In the genomic region with DNA sequence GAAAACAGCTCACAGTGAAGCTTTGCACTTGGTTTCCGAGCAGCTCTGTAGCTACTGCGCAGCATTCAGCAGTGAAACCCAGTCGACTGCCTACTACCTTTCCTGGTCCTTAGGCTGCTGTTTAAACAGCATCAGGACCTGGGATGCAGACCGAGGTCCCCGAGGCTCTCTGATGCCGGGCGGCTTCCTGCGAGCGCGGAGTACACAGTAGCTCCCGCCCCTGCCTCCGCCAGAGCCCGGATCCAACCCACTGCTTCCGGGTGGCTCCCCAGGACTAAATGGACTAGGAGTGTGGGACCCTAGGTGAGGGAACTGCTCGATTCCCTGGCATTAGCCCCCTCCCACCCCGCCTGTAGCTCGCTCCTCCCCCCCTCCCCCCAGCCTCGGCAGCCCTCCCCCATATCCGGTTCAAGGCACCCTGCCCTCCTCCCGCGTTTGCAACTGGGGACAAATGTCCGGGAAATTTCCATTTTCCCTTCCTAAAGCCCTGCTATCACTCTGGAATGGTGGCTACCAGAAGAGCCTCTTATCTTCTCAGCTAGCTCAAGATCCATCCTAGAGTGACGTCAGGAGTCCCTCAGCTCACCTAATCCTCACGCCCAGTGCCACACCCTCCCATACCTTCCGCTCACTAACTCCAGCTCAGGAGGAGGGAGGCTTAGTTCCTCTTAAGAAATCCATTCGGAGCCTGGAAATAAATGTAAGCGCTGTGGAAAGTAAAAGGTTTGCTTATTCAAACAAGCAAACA, we compare ENCODE assay signal across 8 mouse cellular contexts. TPM values are rescaled to one million over a fixed set of nuclear protein-coding genes. Genes with fewer than 3 reads are reported as not detected.
DNase-seq lines count a peak whose midpoint lies in the region; ATAC-seq and TF ChIP-seq lines count a peak whose summit lies in the region.

No protein-coding gene starts in this region.

- TF ChIP-seq CTCF in cerebellum, adult 2 months (IDR thresholded peaks at IDR 0.05; ENCODE audit: borderline replicate concordance, insufficient read depth, low read depth, low read length) = no peak
- TF ChIP-seq CTCF in gastrocnemius, adult 2 months (IDR thresholded peaks at IDR 0.05) = no peak

- peak overlapping the region; percentile 83 for H3K9ac ChIP-seq in hindbrain, embryonic 16.5 days (ENCODE audit: low read depth, low read length)
- peak overlapping the region; percentile 84 for H3K9ac ChIP-seq in limb, embryonic 13.5 days
- peak overlapping the region; percentile 54 for H3K9ac ChIP-seq in midbrain, embryonic 12.5 days (replicated peaks)

- no peaks in the 10 kb centered on the region for H3K27me3 ChIP-seq in cerebellum, adult 2 months (ENCODE audit: control insufficient read depth, insufficient read depth, low read length)
- no peaks in the 10 kb centered on the region for H3K27me3 ChIP-seq in hindbrain, embryonic 16.5 days (replicated peaks; ENCODE audit: control insufficient read depth, insufficient read depth, low read length)
- H3K27me3 ChIP-seq in limb, embryonic 13.5 days = no peaks in the 10 kb centered on the region
- peaks cover 11% of the 10 kb centered on the region for H3K27me3 ChIP-seq in midbrain, embryonic 12.5 days

- DNase-seq in frontal cortex, postnatal 14 days (ENCODE audit: low spot score in 2 of 2) = no peak
- DNase-seq in cerebellum, adult 2 months = peak; percentile 77 to 81
- peak; percentile 70 for DNase-seq in gastrocnemius, adult 2 months
- peak; percentile 57 to 68 for DNase-seq in spleen, adult 18-20 months

- peak; percentile 27; the same call in 1 of the 2 replicates for TF ChIP-seq POLR2A in cerebellum, adult 2 months (IDR thresholded peaks at IDR 0.05; ENCODE audit: borderline replicate concordance, insufficient read depth, low read length)

- H3K27ac ChIP-seq in cerebellum, adult 2 months (ENCODE audit: insufficient read depth, low read length) = peak overlapping the region; percentile 96
- H3K27ac ChIP-seq in gastrocnemius, adult 2 months = peak overlapping the region; percentile 91
- H3K27ac ChIP-seq in hindbrain, embryonic 16.5 days (ENCODE audit: low read depth, low read length) = peak overlapping the region; percentile 93
- peak overlapping the region; percentile 95 for H3K27ac ChIP-seq in limb, embryonic 13.5 days
- peak overlapping the region; percentile 82 for H3K27ac ChIP-seq in midbrain, embryonic 12.5 days (replicated peaks)

- H3K9me3 ChIP-seq in hindbrain, embryonic 16.5 days (ENCODE audit: control insufficient read depth, low read length) = no peaks in the 10 kb centered on the region
- H3K9me3 ChIP-seq in limb, embryonic 13.5 days = no peaks in the 10 kb centered on the region
- no peaks in the 10 kb centered on the region for H3K9me3 ChIP-seq in midbrain, embryonic 12.5 days

- peak overlapping the region; percentile 86 for H3K4me3 ChIP-seq in cerebellum, adult 2 months (replicated peaks; ENCODE audit: insufficient read depth, low read depth, low read length)
- H3K4me3 ChIP-seq in gastrocnemius, adult 2 months = peak overlapping the region; percentile 72
- peak overlapping the region; percentile 80 for H3K4me3 ChIP-seq in hindbrain, embryonic 16.5 days (ENCODE audit: low read length)
- peak overlapping the region; percentile 71 for H3K4me3 ChIP-seq in limb, embryonic 13.5 days
- peak overlapping the region; percentile 71 for H3K4me3 ChIP-seq in midbrain, embryonic 12.5 days

- peak overlapping the region; percentile 79 for H3K4me2 ChIP-seq in hindbrain, embryonic 16.5 days (ENCODE audit: low read length)
- H3K4me2 ChIP-seq in limb, embryonic 13.5 days (replicated peaks) = peak overlapping the region; percentile 79
- H3K4me2 ChIP-seq in midbrain, embryonic 12.5 days (replicated peaks) = peak overlapping the region; percentile 69

- no peaks in the 10 kb centered on the region for H3K4me1 ChIP-seq in cerebellum, adult 2 months (ENCODE audit: control insufficient read depth, insufficient read depth, low read length)
- peaks cover 3% of the 10 kb centered on the region; the same call in 1 of the 2 replicates for H3K4me1 ChIP-seq in hindbrain, embryonic 16.5 days (ENCODE audit: control insufficient read depth, insufficient read depth, low read depth, low read length)
- peaks cover 14% of the 10 kb centered on the region for H3K4me1 ChIP-seq in limb, embryonic 13.5 days
- H3K4me1 ChIP-seq in midbrain, embryonic 12.5 days = peaks cover 7% of the 10 kb centered on the region

- no peaks in the 10 kb centered on the region for H3K36me3 ChIP-seq in hindbrain, embryonic 16.5 days (ENCODE audit: control insufficient read depth, insufficient read depth, low read length)
- no peaks in the 10 kb centered on the region for H3K36me3 ChIP-seq in limb, embryonic 13.5 days
- no peaks in the 10 kb centered on the region for H3K36me3 ChIP-seq in midbrain, embryonic 12.5 days

- under 1% methylated on average over 26 of the region's 27 CpGs for WGBS in cerebellum, adult 2 months
- 1% methylated on average over 25 of the region's 27 CpGs for WGBS in hindbrain, embryonic 16.5 days
- under 1% methylated on average over 27 of the region's 27 CpGs for WGBS in limb, embryonic 13.5 days
- 0% methylated on average over 25 of the region's 27 CpGs for WGBS in midbrain, embryonic 12.5 days

- intact Hi-C loops in gastrocnemius, adult 2 months (cut with DNase I) = no loop called here

- ATAC-seq in frontal cortex, adult (ENCODE audit: low TSS enrichment) = peak; percentile 56
- peak; percentile 78 for ATAC-seq in hindbrain, embryonic 16.5 days
- ATAC-seq in limb, embryonic 13.5 days (ENCODE audit: low FRiP score, low read depth) = peak; percentile 66
- peak; percentile 75 for ATAC-seq in midbrain, embryonic 12.5 days (ENCODE audit: low FRiP score, low read depth)

RNA-seq across cellular contexts. Expression of a gene that starts 14.5 kb away (rescaled TPM):
- 0.51 and 0.75 TPM in 2 replicates for polyA plus RNA-seq in cerebellum, adult 2 months (2012; rRNA removed)
- not detected for total RNA-seq in gastrocnemius, adult 2 months (2021)
- 0.15 and 0.51 TPM in 2 replicates for polyA plus RNA-seq in hindbrain, embryonic 16.5 days (2015; fragmentation: Nextera tagmentation; extraction: Ambion mirVana)
- 1.3 TPM in 2 replicates for polyA plus RNA-seq in limb, embryonic 13.5 days (2015; fragmentation: Nextera tagmentation; extraction: Ambion mirVana)
- polyA plus RNA-seq in midbrain, embryonic 12.5 days (2016; fragmentation: Nextera tagmentation; extraction: Ambion mirVana) = 0.26 TPM in 1 of 2 replicates, not detected in the other

Comparison
In these comparisons a context has a peak if more than half of its experiments do, and no peak if none do; other contexts are left out.
1. DNase-seq: peak in cerebellum, adult 2 months (2 of 2), gastrocnemius, adult 2 months (single experiment) and spleen, adult 18-20 months (2 of 2); none in frontal cortex, postnatal 14 days (0 of 2).
2. Peak in every context shown above with its lines, with median percentiles within 50 percentile points of each other: ATAC-seq, H3K27ac ChIP-seq, H3K4me3 ChIP-seq, H3K4me2 ChIP-seq and H3K9ac ChIP-seq.